Comparison of ENCODE assay signal across 8 mouse cellular contexts in genomic region chr11:98936606-98937409, GRCm38 (mm10). TPM values are rescaled to one million over a fixed set of nuclear protein-coding genes. Genes with fewer than 3 reads are reported as not detected.
DNase-seq lines count a peak whose midpoint lies in the region; ATAC-seq and TF ChIP-seq lines count a peak whose summit lies in the region.

No protein-coding gene starts in this region.

- H3K4me2 ChIP-seq in heart, embryonic 12.5 days: peak overlapping the region; percentile 87
- H3K4me2 ChIP-seq in limb, embryonic 11.5 days (ENCODE audit: low read depth, severe bottlenecking): peak overlapping the region; percentile 77
- H3K4me2 ChIP-seq in midbrain, embryonic 15.5 days: peak overlapping the region; percentile 99

- no peaks in the 10 kb centered on the region for H3K27me3 ChIP-seq in cerebellum, adult 2 months (ENCODE audit: control insufficient read depth, insufficient read depth, low read length)
- peaks cover 35% of the 10 kb centered on the region for H3K27me3 ChIP-seq in E14TG2a.4 (ENCODE audit: insufficient read depth, low read length)
- H3K27me3 ChIP-seq in heart, embryonic 12.5 days (replicated peaks): no peaks in the 10 kb centered on the region
- no peaks in the 10 kb centered on the region for H3K27me3 ChIP-seq in limb, embryonic 11.5 days (ENCODE audit: control insufficient read depth, insufficient read depth, low read length)
- H3K27me3 ChIP-seq in midbrain, embryonic 15.5 days (replicated peaks): peaks cover 12% of the 10 kb centered on the region

- H3K9me3 ChIP-seq in E14TG2a.4 (ENCODE audit: low read length): no peaks in the 10 kb centered on the region
- no peaks in the 10 kb centered on the region for H3K9me3 ChIP-seq in heart, embryonic 12.5 days (replicated peaks)
- no peaks in the 10 kb centered on the region for H3K9me3 ChIP-seq in limb, embryonic 11.5 days (ENCODE audit: control insufficient read depth, low read length)
- no peaks in the 10 kb centered on the region for H3K9me3 ChIP-seq in midbrain, embryonic 15.5 days

- peak; percentile 31 for ATAC-seq in heart, embryonic 12.5 days (ENCODE audit: insufficient number of reproducible peaks, low FRiP score)
- peak; percentile 18; the same call in 1 of the 2 replicates for ATAC-seq in limb, embryonic 11.5 days (ENCODE audit: insufficient number of reproducible peaks, low FRiP score, low TSS enrichment, low read depth)
- 0 out of 2 replicates have a peak, but pooled peaks have one; percentile 28 for ATAC-seq in midbrain, embryonic 15.5 days (replicated peaks)

- TF ChIP-seq CTCF in cerebellum, adult 2 months (IDR thresholded peaks at IDR 0.05; ENCODE audit: borderline replicate concordance, insufficient read depth, low read depth, low read length): no peak
- TF ChIP-seq CTCF in E14TG2a.4 (conservative IDR thresholded peaks at IDR 0.05; ENCODE audit: low read length): no peak

- 0 out of 2 replicates have a peak, but pooled peaks cover 8% of the 10 kb centered on the region for H3K36me3 ChIP-seq in E14TG2a.4 (ENCODE audit: insufficient read depth, low read length)
- H3K36me3 ChIP-seq in heart, embryonic 12.5 days: peaks cover 3% of the 10 kb centered on the region; the same call in 1 of the 2 replicates
- H3K36me3 ChIP-seq in limb, embryonic 11.5 days (ENCODE audit: control insufficient read depth, insufficient read depth, low read length): no peaks in the 10 kb centered on the region
- no peaks in the 10 kb centered on the region for H3K36me3 ChIP-seq in midbrain, embryonic 15.5 days (replicated peaks)

- peaks cover 72% of the 10 kb centered on the region for H3K4me1 ChIP-seq in cerebellum, adult 2 months (ENCODE audit: control insufficient read depth, insufficient read depth, low read length)
- H3K4me1 ChIP-seq in E14TG2a.4 (replicated peaks; ENCODE audit: low read depth, low read length): peaks cover 93% of the 10 kb centered on the region
- H3K4me1 ChIP-seq in heart, embryonic 12.5 days (replicated peaks): peaks cover 76% of the 10 kb centered on the region
- H3K4me1 ChIP-seq in limb, embryonic 11.5 days (ENCODE audit: control insufficient read depth, insufficient read depth, low read length): peaks cover 67% of the 10 kb centered on the region
- peaks cover 69% of the 10 kb centered on the region for H3K4me1 ChIP-seq in midbrain, embryonic 15.5 days

- peak overlapping the region; percentile 65 for H3K4me3 ChIP-seq in cerebellum, adult 2 months (replicated peaks; ENCODE audit: insufficient read depth, low read depth, low read length)
- H3K4me3 ChIP-seq in E14TG2a.4 (replicated peaks; ENCODE audit: low read length): peak overlapping the region; percentile 98
- H3K4me3 ChIP-seq in heart, embryonic 12.5 days: peak overlapping the region; percentile 76
- peak overlapping the region; percentile 68 for H3K4me3 ChIP-seq in limb, embryonic 11.5 days (ENCODE audit: low read depth, low read length)
- H3K4me3 ChIP-seq in midbrain, embryonic 15.5 days: peak overlapping the region; percentile 66

- peak overlapping the region; percentile 92 for H3K9ac ChIP-seq in heart, embryonic 12.5 days
- H3K9ac ChIP-seq in limb, embryonic 11.5 days (ENCODE audit: low read length): peak overlapping the region; percentile 41
- H3K9ac ChIP-seq in midbrain, embryonic 15.5 days: peak overlapping the region; percentile 47

- 26% methylated on average over 23 of the region's 23 CpGs for WGBS in cerebellum, adult 2 months
- under 1% methylated on average over 23 of the region's 23 CpGs for WGBS in heart, embryonic 12.5 days
- WGBS in limb, embryonic 11.5 days: 3% methylated on average over 23 of the region's 23 CpGs
- 3% methylated on average over 23 of the region's 23 CpGs for WGBS in midbrain, embryonic 15.5 days

- peak in 1 of 2 experiments; percentile 35 for DNase-seq in cerebellum, adult 2 months
- no peak for DNase-seq in cerebellum, postnatal 36 days
- peak; percentile 47 for DNase-seq in limb, embryonic 11.5 days (ENCODE audit: low spot score)
- no peak for DNase-seq in embryo, embryonic 10.5 days (ENCODE audit: low spot score)
- DNase-seq in right cerebral cortex, postnatal 36 days (ENCODE audit: low spot score in 2 of 2): no peak

- TF ChIP-seq POLR2A in cerebellum, adult 2 months (IDR thresholded peaks at IDR 0.05; ENCODE audit: borderline replicate concordance, insufficient read depth, low read length): no peak

- peak overlapping the region; percentile 12 for H3K27ac ChIP-seq in cerebellum, adult 2 months (ENCODE audit: insufficient read depth, low read length)
- peak overlapping the region; percentile 92 for H3K27ac ChIP-seq in heart, embryonic 12.5 days (ENCODE audit: poor library complexity, severe bottlenecking)
- H3K27ac ChIP-seq in limb, embryonic 11.5 days (replicated peaks; ENCODE audit: low read depth, low read length): peak overlapping the region; percentile 91
- no peak overlapping the region for H3K27ac ChIP-seq in midbrain, embryonic 15.5 days

RNA-seq across cellular contexts. Expression of gene Rara, which starts 9.2 kb away (rescaled TPM):
- 13.5 and 15.4 TPM in 2 replicates for polyA plus RNA-seq in cerebellum, adult 2 months (2012; rRNA removed)
- polyA plus RNA-seq in heart, embryonic 12.5 days (2016; fragmentation: Nextera tagmentation; extraction: Ambion mirVana): 33.8 and 35.1 TPM in 2 replicates
- polyA plus RNA-seq in limb, embryonic 11.5 days (2014; fragmentation: Nextera tagmentation; extraction: Ambion mirVana): 46.7 and 48.7 TPM in 2 replicates
- polyA plus RNA-seq in midbrain, embryonic 15.5 days (2015; fragmentation: Nextera tagmentation; extraction: Ambion mirVana): 9.7 and 10.5 TPM in 2 replicates

RNA-seq across cellular contexts. Expression of gene Cdc6, which starts 29.2 kb away (rescaled TPM):
- 0.30 and 0.36 TPM in 2 replicates for polyA plus RNA-seq in cerebellum, adult 2 months (2012; rRNA removed)
- 27.0 and 27.7 TPM in 2 replicates for polyA plus RNA-seq in heart, embryonic 12.5 days (2016; fragmentation: Nextera tagmentation; extraction: Ambion mirVana)
- polyA plus RNA-seq in limb, embryonic 11.5 days (2014; fragmentation: Nextera tagmentation; extraction: Ambion mirVana): 58.7 and 63.4 TPM in 2 replicates
- 3.9 and 4.2 TPM in 2 replicates for polyA plus RNA-seq in midbrain, embryonic 15.5 days (2015; fragmentation: Nextera tagmentation; extraction: Ambion mirVana)

RNA-seq across cellular contexts. Expression of gene Gjd3, which starts 46.0 kb away (rescaled TPM):
- 1.2 and 2.1 TPM in 2 replicates for polyA plus RNA-seq in cerebellum, adult 2 months (2012; rRNA removed)
- 3.5 and 3.9 TPM in 2 replicates for polyA plus RNA-seq in heart, embryonic 12.5 days (2016; fragmentation: Nextera tagmentation; extraction: Ambion mirVana)
- 0.40 TPM in 1 of 2 replicates, not detected in the other for polyA plus RNA-seq in limb, embryonic 11.5 days (2014; fragmentation: Nextera tagmentation; extraction: Ambion mirVana)
- 1.4 and 2.4 TPM in 2 replicates for polyA plus RNA-seq in midbrain, embryonic 15.5 days (2015; fragmentation: Nextera tagmentation; extraction: Ambion mirVana)

Comparison
In these comparisons a context has a peak if more than half of its experiments do, and no peak if none do; other contexts are left out.
1. H3K9ac ChIP-seq: peak in every context shown above with its lines; median percentile 92 in heart, embryonic 12.5 days; 47 in midbrain, embryonic 15.5 days; 41 in limb, embryonic 11.5 days.